Mouse (Mus musculus) bone marrow macrophage, adult 2 months (primary cell): Measurements from ENCODE around the gene Anapc2.
"Not testable (repeated sequence)": the region's sequence is repeated elsewhere in the genome, so short reads cannot be mapped to it uniquely, and the experiment has no call there.

Experiments used
- CTCF ChIP-seq: IDR thresholded peaks from 2 replicates; pipeline ENCODE4 v1.5.1; 2012; ENCODE audit warnings: low read depth, mild to moderate bottlenecking, low read length, moderate library complexity
- POLR2A ChIP-seq: IDR thresholded peaks from 2 replicates; pipeline ENCODE4 v1.6.1; 2012; ENCODE audit warnings: mild to moderate bottlenecking, low read depth, low read length, borderline replicate concordance

GRCm38 (mm10) chr2:25257250-25257649, 15.0 kb upstream of the Anapc2 start:
- TF ChIP-seq POLR2A, CTCF: not testable (repeated sequence)
